Mouse (Mus musculus): Measurements from ENCODE around the gene Dgat2. TPM values are rescaled to one million over a fixed set of nuclear protein-coding genes. Genes with fewer than 3 reads are reported as not detected.
A peak's percentile ranks its signal among the peaks of the same experiment; 100 is the strongest.

The Dgat2 gene
- polyA plus RNA-seq, 1 experiment from 2014 or later, result 7.9 TPM

GRCm38 (mm10) chr7:99188630-99189029 lies 6.1 kb upstream of the Dgat2 start:
- no peaks in the 10 kb centered on the region for H3K4me1 ChIP-seq
- WGBS, result 78% methylated on average over 6 of the region's 6 CpGs
- H3K36me3 ChIP-seq (ENCODE audit: poor library complexity, severe bottlenecking), result no peaks in the 10 kb centered on the region
- H3K27ac ChIP-seq, result no peak overlapping the region
- H3K9ac ChIP-seq, result no peak overlapping the region
- no peak overlapping the region for H3K4me3 ChIP-seq
- H3K4me2 ChIP-seq, result no peak overlapping the region
- no peak for ATAC-seq
- H3K9me3 ChIP-seq (replicated peaks), result no peaks in the 10 kb centered on the region
- peaks cover 7% of the 10 kb centered on the region; the same call in 1 of the 2 replicates for H3K27me3 ChIP-seq

GRCm38 (mm10) chr7:99187451-99187850 lies 4.9 kb upstream of the Dgat2 start:
- Histone ChIP-seq H3K9ac (no peak overlapping the region), H3K27ac (no peak overlapping the region), H3K4me2 (no peak overlapping the region), H3K27me3 (peaks cover 7% of the 10 kb centered on the region; the same call in 1 of the 2 replicates), H3K4me3 (no peak overlapping the region), H3K9me3 (replicated peaks) (no peaks in the 10 kb centered on the region), H3K4me1 (no peaks in the 10 kb centered on the region), H3K36me3 (ENCODE audit: poor library complexity, severe bottlenecking) (no peaks in the 10 kb centered on the region)
- 85% methylated on average over 5 of the region's 5 CpGs for WGBS
- no peak for ATAC-seq

- no peak overlapping the region for H3K9ac ChIP-seq
- H3K27me3 ChIP-seq, result peaks cover 20% of the 10 kb centered on the region
- H3K36me3 ChIP-seq (ENCODE audit: poor library complexity, severe bottlenecking), result no peaks in the 10 kb centered on the region
- no peak overlapping the region for H3K4me3 ChIP-seq
- no peak for ATAC-seq
- no peaks in the 10 kb centered on the region for H3K9me3 ChIP-seq (replicated peaks)
- H3K4me2 ChIP-seq, result no peak overlapping the region
- WGBS, result 88% methylated on average over 3 of the region's 3 CpGs
- peaks cover 7% of the 10 kb centered on the region for H3K4me1 ChIP-seq
- H3K27ac ChIP-seq, result no peak overlapping the region
Measured at GRCm38 (mm10) chr7:99185405-99185804, 2.9 kb upstream of the Dgat2 start.

GRCm38 (mm10) chr7:99183751-99184150 lies 1.2 kb upstream of the Dgat2 start:
- Histone ChIP-seq H3K4me3 (no peak overlapping the region), H3K27me3 (peaks cover 20% of the 10 kb centered on the region), H3K27ac (no peak overlapping the region), H3K4me1 (peaks cover 7% of the 10 kb centered on the region), H3K4me2 (0 out of 2 replicates have a peak overlapping the region, but pooled peaks have one; percentile 96), H3K36me3 (ENCODE audit: poor library complexity, severe bottlenecking) (no peaks in the 10 kb centered on the region), H3K9me3 (replicated peaks) (no peaks in the 10 kb centered on the region), H3K9ac (no peak overlapping the region)
- 64% methylated on average over 6 of the region's 6 CpGs for WGBS
- no peak for ATAC-seq

GRCm38 (mm10) chr7:99181619-99182431 lies 694 bp downstream of the Dgat2 start:
- H3K27ac ChIP-seq, result no peak overlapping the region
- H3K27me3 ChIP-seq, result peaks cover 20% of the 10 kb centered on the region
- peaks cover 7% of the 10 kb centered on the region for H3K4me1 ChIP-seq
- H3K9me3 ChIP-seq (replicated peaks), result no peaks in the 10 kb centered on the region
- peak overlapping the region; percentile 71 for H3K4me3 ChIP-seq
- peak overlapping the region; percentile 89 for H3K9ac ChIP-seq
- no peaks in the 10 kb centered on the region for H3K36me3 ChIP-seq (ENCODE audit: poor library complexity, severe bottlenecking)
- no peak for ATAC-seq
- WGBS, result 17% methylated on average over 14 of the region's 14 CpGs
- peak overlapping the region; percentile 96 for H3K4me2 ChIP-seq

- Histone ChIP-seq H3K9me3 (replicated peaks) (no peaks in the 10 kb centered on the region), H3K9ac (no peak overlapping the region), H3K4me2 (no peak overlapping the region), H3K27ac (no peak overlapping the region), H3K4me3 (no peak overlapping the region), H3K4me1 (peaks cover 7% of the 10 kb centered on the region), H3K36me3 (ENCODE audit: poor library complexity, severe bottlenecking) (no peaks in the 10 kb centered on the region), H3K27me3 (peaks cover 20% of the 10 kb centered on the region)
- 100% methylated on average over 1 of the region's 1 CpGs for WGBS
- no peak for ATAC-seq
Measured at GRCm38 (mm10) chr7:99180162-99180561, 2.4 kb downstream of the Dgat2 start.

GRCm38 (mm10) chr7:99179271-99179670 lies 3.2 kb downstream of the Dgat2 start:
- no peak for ATAC-seq
- 92% methylated on average over 9 of the region's 9 CpGs for WGBS
- no peaks in the 10 kb centered on the region for H3K9me3 ChIP-seq (replicated peaks)
- H3K4me2 ChIP-seq, result no peak overlapping the region
- no peaks in the 10 kb centered on the region for H3K36me3 ChIP-seq (ENCODE audit: poor library complexity, severe bottlenecking)
- no peak overlapping the region for H3K27ac ChIP-seq
- H3K27me3 ChIP-seq, result peaks cover 19% of the 10 kb centered on the region
- H3K4me1 ChIP-seq, result peaks cover 7% of the 10 kb centered on the region
- H3K4me3 ChIP-seq, result no peak overlapping the region
- no peak overlapping the region for H3K9ac ChIP-seq

- no peak overlapping the region for H3K9ac ChIP-seq
- peaks cover 7% of the 10 kb centered on the region for H3K4me1 ChIP-seq
- H3K36me3 ChIP-seq (ENCODE audit: poor library complexity, severe bottlenecking), result no peaks in the 10 kb centered on the region
- H3K27ac ChIP-seq, result no peak overlapping the region
- H3K9me3 ChIP-seq (replicated peaks), result no peaks in the 10 kb centered on the region
- H3K4me3 ChIP-seq, result no peak overlapping the region
- 68% methylated on average over 5 of the region's 5 CpGs for WGBS
- H3K27me3 ChIP-seq, result peaks cover 13% of the 10 kb centered on the region
- ATAC-seq, result no peak
- H3K4me2 ChIP-seq, result no peak overlapping the region
Measured at GRCm38 (mm10) chr7:99177386-99177785, 5.1 kb downstream of the Dgat2 start.

GRCm38 (mm10) chr7:99175666-99176065 lies 6.9 kb downstream of the Dgat2 start:
- Histone ChIP-seq H3K4me1 (no peaks in the 10 kb centered on the region), H3K36me3 (ENCODE audit: poor library complexity, severe bottlenecking) (no peaks in the 10 kb centered on the region), H3K27ac (no peak overlapping the region), H3K4me2 (no peak overlapping the region), H3K9ac (no peak overlapping the region), H3K27me3 (peaks cover 2% of the 10 kb centered on the region), H3K9me3 (replicated peaks) (no peaks in the 10 kb centered on the region), H3K4me3 (no peak overlapping the region)
- 94% methylated on average over 9 of the region's 9 CpGs for WGBS
- ATAC-seq, result no peak

GRCm38 (mm10) chr7:99175118-99175517 lies 7.4 kb downstream of the Dgat2 start:
- Histone ChIP-seq H3K27me3 (no peaks in the 10 kb centered on the region), H3K27ac (no peak overlapping the region), H3K9ac (no peak overlapping the region), H3K4me2 (no peak overlapping the region), H3K36me3 (ENCODE audit: poor library complexity, severe bottlenecking) (no peaks in the 10 kb centered on the region), H3K4me3 (no peak overlapping the region), H3K9me3 (replicated peaks) (no peaks in the 10 kb centered on the region), H3K4me1 (no peaks in the 10 kb centered on the region)
- no peak for ATAC-seq
- WGBS, result 86% methylated on average over 11 of the region's 11 CpGs

GRCm38 (mm10) chr7:99174006-99174405 lies 8.5 kb downstream of the Dgat2 start:
- H3K36me3 ChIP-seq (ENCODE audit: poor library complexity, severe bottlenecking), result no peaks in the 10 kb centered on the region
- ATAC-seq, result no peak
- no peak overlapping the region for H3K9ac ChIP-seq
- 83% methylated on average over 4 of the region's 4 CpGs for WGBS
- no peaks in the 10 kb centered on the region for H3K27me3 ChIP-seq
- no peaks in the 10 kb centered on the region for H3K9me3 ChIP-seq (replicated peaks)
- no peak overlapping the region for H3K4me2 ChIP-seq
- no peak overlapping the region for H3K27ac ChIP-seq
- no peak overlapping the region for H3K4me3 ChIP-seq
- H3K4me1 ChIP-seq, result no peaks in the 10 kb centered on the region

- H3K9me3 ChIP-seq (replicated peaks), result no peaks in the 10 kb centered on the region
- 80% methylated on average over 6 of the region's 6 CpGs for WGBS
- no peak overlapping the region for H3K4me3 ChIP-seq
- no peak overlapping the region for H3K27ac ChIP-seq
- no peaks in the 10 kb centered on the region for H3K4me1 ChIP-seq
- H3K4me2 ChIP-seq, result no peak overlapping the region
- no peak overlapping the region for H3K9ac ChIP-seq
- no peaks in the 10 kb centered on the region for H3K36me3 ChIP-seq (ENCODE audit: poor library complexity, severe bottlenecking)
- no peaks in the 10 kb centered on the region for H3K27me3 ChIP-seq
- ATAC-seq, result no peak
Measured at GRCm38 (mm10) chr7:99172898-99173297, 9.6 kb downstream of the Dgat2 start.

All from forebrain, embryonic 13.5 days (tissue).